Mouse (Mus musculus) layer of hippocampus, postnatal 36 days (tissue): Measurements from ENCODE around the gene Gabpb2. TPM values are rescaled to one million over a fixed set of nuclear protein-coding genes. Genes with fewer than 3 reads are reported as not detected.
"Not testable (repeated sequence)": the region's sequence is repeated elsewhere in the genome, so short reads cannot be mapped to it uniquely, and the experiment has no call there.

Source experiments
- DNase-seq, 2 experiments: peaks; one replicate each; pipeline ENCODE4 v3.0.0; 2022
- microRNA-seq, 2 experiments: library from miRNA; unstranded; fragments of <30 nt; microRNA quantifications; one replicate each; pipeline ENCODE4 v1.2.0; 2021
- total RNA-seq, 2 experiments: library from RNA; stranded (reverse); gene quantifications; 2 replicates each; pipeline ENCODE4 v1.2.3; 2021

Gabpb2 gene
- total RNA-seq, 2 experiments from 2014 or later = 13.9 to 18.1 TPM

- peak; percentile 83 to 87 for DNase-seq
Observed at GRCm38 (mm10) chr3:95159987-95160963, 57.4 kb downstream of the Gabpb2 start, which contains the start of gene Sema6c. TSS of gene Sema6c (plus strand) at chr3:95160457.

DNA sequence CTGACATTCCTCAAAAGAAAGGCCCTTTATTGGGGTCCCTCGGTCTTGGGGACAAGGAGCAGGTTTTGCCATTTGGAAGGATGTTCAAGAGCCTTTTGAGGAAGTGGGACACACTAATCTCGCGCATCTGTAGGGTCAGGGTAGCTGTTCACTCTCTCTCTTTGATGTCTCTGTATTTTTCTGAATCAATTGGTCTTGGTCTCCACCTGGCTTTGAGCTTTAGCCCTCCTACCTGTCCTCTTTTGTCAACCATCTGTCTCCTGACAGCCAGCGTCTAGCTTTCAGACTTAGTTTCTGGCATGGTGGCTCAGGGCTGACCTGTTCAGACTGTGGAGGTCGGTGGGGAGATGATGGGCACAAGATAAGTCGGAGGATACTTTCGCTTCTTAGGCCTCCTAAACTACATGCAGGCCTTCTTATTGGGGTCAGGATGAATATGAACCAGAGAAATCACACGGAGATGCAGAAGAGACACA is 58.2 kb downstream of the Gabpb2 start:
- no peak for DNase-seq

- DNase-seq = no peak
Observed at GRCm38 (mm10) chr3:95153874-95154273, 63.8 kb downstream of the Gabpb2 start.

DNA sequence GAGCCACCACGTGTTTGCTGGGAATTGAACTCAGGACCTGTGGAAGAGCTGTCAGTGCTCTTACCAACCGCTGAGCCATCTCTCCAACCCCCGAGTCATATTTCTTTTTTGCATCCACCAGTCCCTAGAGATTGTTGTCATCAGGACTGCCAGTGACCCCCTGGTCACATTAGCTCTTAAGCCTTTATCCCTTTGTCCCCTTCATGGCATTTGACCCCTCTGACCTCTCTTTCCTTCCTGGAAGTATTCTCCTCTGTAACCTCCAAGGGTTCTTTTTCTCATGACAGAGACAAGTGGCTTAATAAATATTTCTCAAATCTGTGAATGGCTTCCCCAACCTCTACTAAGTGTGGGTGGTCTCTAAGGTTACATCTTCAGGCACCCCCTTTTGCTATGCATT is 69.8 kb downstream of the Gabpb2 start:
- no peak for DNase-seq

DNA sequence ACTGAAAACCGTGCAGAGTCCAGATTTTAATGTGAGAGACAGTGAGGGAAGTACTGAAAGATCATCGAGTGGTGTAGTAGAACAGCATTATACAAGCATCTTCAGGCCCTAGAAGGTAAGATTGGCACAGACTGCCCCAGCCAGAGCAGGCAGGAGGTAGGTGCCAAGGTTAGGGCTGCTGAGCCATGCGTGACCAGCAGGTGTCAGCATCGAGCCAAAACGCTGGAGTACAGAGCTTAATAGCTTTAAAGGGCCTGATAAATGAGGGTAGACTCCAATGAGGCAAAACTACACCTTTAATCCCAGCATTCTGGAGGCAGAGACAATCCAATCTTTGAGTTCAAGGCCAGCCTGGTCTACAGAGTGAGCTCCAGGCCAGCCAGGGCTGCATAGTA is 75.1 kb downstream of the Gabpb2 start:
- DNase-seq = peak; percentile 81 to 85

DNA sequence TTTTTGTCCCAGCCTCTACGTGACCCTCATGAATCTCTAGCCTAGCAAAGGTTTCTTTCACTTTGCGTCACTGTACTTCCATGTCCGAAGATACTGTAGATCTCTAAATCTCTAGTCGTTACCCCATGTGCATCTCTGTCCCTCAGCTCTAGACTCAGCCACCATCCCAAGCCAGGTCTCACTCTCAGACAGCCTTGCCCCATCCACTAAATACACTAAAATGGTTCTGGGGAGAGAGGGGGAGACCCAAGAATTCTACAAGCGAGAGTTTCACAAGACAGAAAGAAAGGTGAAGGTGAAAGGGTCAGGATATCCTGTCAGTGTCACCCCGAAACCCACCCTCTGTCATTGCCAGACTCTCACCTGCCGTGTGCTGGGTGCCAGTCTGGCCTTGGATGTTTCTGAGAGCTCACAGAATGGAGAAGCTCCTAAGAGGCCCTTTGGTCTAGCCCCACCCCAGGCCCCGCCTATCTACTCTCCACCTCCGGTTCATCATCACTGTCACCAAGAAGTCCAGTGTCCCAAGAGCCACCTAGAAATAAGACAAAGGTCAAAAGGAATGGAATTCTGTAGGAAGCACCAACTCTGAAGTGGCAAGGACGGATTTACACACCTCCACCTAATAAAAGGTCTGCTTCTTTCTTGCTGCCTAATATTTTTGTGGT is 75.6 kb downstream of the Gabpb2 start, which contains the start of gene Tnfaip8l2:
Tnfaip8l2 (minus strand) TSS at position 409 of the 665 bp plus-strand sequence.
- DNase-seq = no peak

DNA sequence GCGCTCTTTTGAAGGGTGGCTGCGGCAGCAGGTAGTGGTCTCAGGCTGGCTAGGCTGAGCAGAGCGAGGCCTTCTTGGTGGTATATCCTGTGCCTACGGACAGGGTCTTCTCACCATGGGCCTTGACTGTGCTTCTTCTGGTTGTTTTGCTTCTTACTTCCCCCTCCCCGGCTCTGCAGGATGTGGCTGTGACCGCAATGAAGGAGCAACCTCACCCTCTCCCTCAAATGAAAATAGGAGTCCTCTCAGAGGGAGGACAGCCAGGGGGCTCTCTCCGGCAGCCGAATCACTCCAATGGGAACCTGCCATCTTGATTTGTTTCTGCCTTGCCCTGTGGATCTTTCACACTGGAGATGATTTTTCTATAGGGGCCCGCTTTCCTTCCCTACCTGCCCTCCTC is 76.2 kb downstream of the Gabpb2 start:
- DNase-seq = no peak

DNA sequence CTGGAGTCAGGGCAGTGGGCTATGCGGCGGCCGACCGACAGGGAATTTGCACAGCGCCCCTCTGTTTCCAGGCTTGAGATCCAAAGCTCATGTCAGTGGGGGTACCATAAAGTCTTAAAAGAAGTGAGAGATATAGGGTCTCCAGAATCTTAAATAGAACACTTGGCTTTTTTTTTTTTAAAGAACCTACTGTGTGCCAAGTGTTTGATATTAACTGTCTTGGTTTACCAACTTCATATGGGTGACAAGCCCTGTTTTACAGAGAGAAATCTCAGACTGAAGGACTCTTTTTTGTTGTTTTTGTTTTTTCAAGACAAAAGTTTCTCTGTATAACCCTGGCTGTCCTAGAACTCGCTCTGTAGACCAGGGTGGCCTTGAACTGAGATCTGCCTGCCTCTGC is 76.9 kb downstream of the Gabpb2 start:
- no peak for DNase-seq

GRCm38 (mm10) chr3:95140289-95140595 is 77.5 kb downstream of the Gabpb2 start:
- DNase-seq = no peak

GRCm38 (mm10) chr3:95139586-95140288 is 78.0 kb downstream of the Gabpb2 start:
- DNase-seq = no peak

GRCm38 (mm10) chr3:95136336-95136735 is 81.4 kb downstream of the Gabpb2 start:
- no peak for DNase-seq

DNA sequence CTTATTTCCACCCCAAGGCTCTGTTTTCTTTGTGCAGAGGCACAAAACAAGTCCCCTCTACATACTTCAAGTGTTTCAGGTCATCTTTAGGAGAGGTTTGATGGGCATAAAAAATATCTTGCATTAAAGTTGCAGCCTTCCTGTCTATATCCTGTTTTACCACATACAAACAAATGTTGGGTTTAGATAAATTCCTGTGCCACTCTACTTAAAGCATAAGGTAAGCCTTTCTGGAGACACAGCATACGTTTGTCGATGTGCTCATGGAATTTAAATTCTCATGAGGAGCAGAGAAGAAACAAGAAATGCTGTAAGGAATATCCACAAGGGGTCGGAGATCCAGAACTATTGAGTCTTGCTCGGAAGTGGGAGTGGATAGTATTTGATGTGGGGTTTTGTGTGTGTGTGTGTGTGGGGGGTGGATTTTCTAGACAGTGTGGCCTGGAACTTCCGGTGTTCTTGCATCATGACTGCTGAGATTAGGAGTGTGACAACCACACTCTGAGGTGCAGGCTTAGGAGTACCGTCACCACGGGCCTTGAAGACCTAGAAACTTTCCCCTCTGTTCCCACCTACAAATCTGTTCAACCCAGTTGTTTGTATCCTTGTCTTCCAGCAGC is 82.2 kb downstream of the Gabpb2 start:
- DNase-seq = no peak

DNA sequence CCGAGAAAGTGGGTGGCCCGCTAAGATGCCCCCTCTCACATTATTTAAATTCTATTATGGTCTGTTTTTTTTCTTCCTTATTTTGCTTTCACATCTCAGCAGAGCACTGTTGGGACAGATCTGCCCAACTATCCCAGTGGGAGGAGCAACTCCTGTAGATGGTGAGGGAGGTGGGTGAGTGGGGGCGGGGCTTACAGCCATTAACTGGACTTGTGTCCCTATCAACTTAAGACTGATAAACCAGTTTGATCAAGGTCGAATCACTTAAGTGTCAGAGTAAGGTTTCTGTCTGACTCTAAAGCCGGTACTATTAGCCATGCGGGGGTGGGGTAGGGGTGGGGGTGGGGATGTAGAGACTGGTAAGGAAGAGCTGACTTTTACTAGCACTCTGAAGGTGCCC is 82.7 kb downstream of the Gabpb2 start:
- no peak for DNase-seq

GRCm38 (mm10) chr3:95134133-95134532 is 83.6 kb downstream of the Gabpb2 start:
- not testable (repeated sequence) for DNase-seq

- DNase-seq = peak; percentile 88 to 93
Observed at GRCm38 (mm10) chr3:95133680-95134101, 84.0 kb downstream of the Gabpb2 start, which contains the start of the genes Scnm1 and Lysmd1. TSS of gene Scnm1 (minus strand) at chr3:95134011. TSS of gene Lysmd1 (plus strand) at chr3:95134088.

DNA sequence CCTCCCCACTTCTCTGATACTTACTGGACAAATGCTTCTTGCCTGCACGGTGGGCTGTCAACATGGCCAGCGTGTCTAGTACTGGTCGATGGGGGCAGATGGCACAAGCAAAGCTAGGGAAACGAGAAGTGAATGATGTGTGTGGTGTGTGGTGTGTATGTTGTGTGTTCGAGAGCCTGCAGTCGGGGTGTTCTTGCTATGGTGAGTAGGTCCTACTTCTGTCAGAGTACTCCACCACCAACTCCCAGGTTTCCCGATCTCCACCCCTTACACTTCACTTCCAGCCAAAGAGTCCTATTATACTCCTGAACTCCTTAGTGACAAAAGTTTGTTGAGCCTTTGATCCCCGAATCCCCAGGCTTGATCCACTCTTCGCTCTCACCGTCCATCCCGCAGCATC is 84.5 kb downstream of the Gabpb2 start:
- DNase-seq = no peak

DNA sequence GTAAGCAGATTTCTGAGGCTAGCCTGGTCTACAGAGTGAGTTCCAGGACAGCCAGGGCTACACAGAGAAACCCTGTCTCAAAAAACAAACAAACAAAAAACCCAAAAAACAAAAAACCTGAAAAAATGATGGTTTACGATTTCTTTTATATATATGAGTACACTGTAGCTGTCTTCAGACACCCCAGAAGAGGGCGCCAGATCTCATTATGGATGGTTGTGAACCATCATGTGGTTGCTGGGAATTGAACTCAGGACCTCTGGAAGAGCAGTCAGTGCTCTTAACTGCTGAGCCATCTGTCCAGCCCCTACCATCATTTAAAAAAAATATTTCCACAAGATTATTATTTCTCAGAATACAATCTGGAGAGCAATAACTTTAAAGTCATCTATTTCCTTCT is 85.3 kb downstream of the Gabpb2 start:
- DNase-seq = not testable (repeated sequence)

Small RNAs within 50 kb of the gene (microRNA-seq; reads per million reads assigned to microRNA genes)
- 0 reads per million in 2 experiments for gene Mir8099-1

Other genes starting within 250 kb of the Gabpb2 start
- gene Pi4kb, start 243.2 kb downstream of the Gabpb2 start, total RNA-seq = 10 to 100 TPM; 55.3 to 61.2 TPM
- gene Zfp687, start 202.5 kb downstream of the Gabpb2 start, total RNA-seq = 10 to 100 TPM; 20.3 to 22.4 TPM
- 100 to 1,000 TPM; 148 to 177 TPM for gene Psmd4, start 175.3 kb downstream of the Gabpb2 start, total RNA-seq
- gene Pip5k1a, start 111.0 kb downstream of the Gabpb2 start, total RNA-seq = 10 to 100 TPM; 62.3 to 64.0 TPM
- gene Vps72, start 106.9 kb downstream of the Gabpb2 start, total RNA-seq = 10 to 100 TPM; 43.9 to 46.0 TPM
- gene Tmod4, start 93.4 kb downstream of the Gabpb2 start, total RNA-seq = 1 to 10 TPM in 1 of 2 experiments, under 1 TPM in 1; 0.96 to 1.1 TPM
- 10 to 100 TPM; 49.5 to 50.4 TPM for gene Scnm1, start 83.9 kb downstream of the Gabpb2 start, total RNA-seq
- 10 to 100 TPM; 16.8 to 18.1 TPM for gene Lysmd1, start 83.8 kb downstream of the Gabpb2 start, total RNA-seq
- 1 to 10 TPM; 1.2 to 1.6 TPM for gene Tnfaip8l2, start 75.6 kb downstream of the Gabpb2 start, total RNA-seq
- gene Sema6c, start 57.5 kb downstream of the Gabpb2 start, total RNA-seq = 10 to 100 TPM; 36.1 to 41.0 TPM
- 10 to 100 TPM; 72.0 to 73.0 TPM for gene Cdc42se1, start 10.8 kb upstream of the Gabpb2 start, total RNA-seq
- gene Mllt11, start 14.3 kb upstream of the Gabpb2 start, total RNA-seq = 100 to 1,000 TPM; 285 to 326 TPM
- under 1 TPM in 1 of 2 experiments, not detected in 1; 0.32 TPM for gene Gm128, start 23.7 kb upstream of the Gabpb2 start, total RNA-seq
- gene Bnipl, start 33.3 kb upstream of the Gabpb2 start, total RNA-seq = under 1 TPM; 0.56 to 0.65 TPM
- 10 to 100 TPM; 19.3 to 19.4 TPM for gene Mindy1, start 63.4 kb upstream of the Gabpb2 start, total RNA-seq
- 10 to 100 TPM; 19.8 to 22.2 TPM for gene Prune1, start 64.2 kb upstream of the Gabpb2 start, total RNA-seq
- 1 to 10 TPM in 1 of 2 experiments, under 1 TPM in 1; 0.94 to 1.4 TPM for gene Anxa9, start 89.3 kb upstream of the Gabpb2 start, total RNA-seq
- 10 to 100 TPM; 59.4 to 62.9 TPM for gene Cers2, start 96.9 kb upstream of the Gabpb2 start, total RNA-seq
- gene Setdb1, start 139.3 kb upstream of the Gabpb2 start, total RNA-seq = 10 to 100 TPM; 36.0 to 40.2 TPM
- gene 4930558C23Rik, start 184.9 kb upstream of the Gabpb2 start, total RNA-seq = not detected
- 10 to 100 TPM; 36.3 to 44.3 TPM for gene Arnt, start 216.5 kb upstream of the Gabpb2 start, total RNA-seq